Mouse (Mus musculus): ENCODE data around the gene Rab43. TPM values are rescaled to one million over a fixed set of nuclear protein-coding genes. Genes with fewer than 3 reads are reported as not detected.

Rab43 gene
- polyA plus RNA-seq, 1 experiment from 2014 or later: 4.1 TPM

- Histone ChIP-seq H3K9me3 (no peaks in the 10 kb centered on the region), H3K4me1 (peaks cover 15% of the 10 kb centered on the region), H3K4me3 (peak within 1 kb of the TSS; percentile 93), H3K27ac (replicated peaks) (peak within 1 kb of the TSS; percentile 94), H3K36me3 (replicated peaks) (peaks cover 54% of the 10 kb centered on the region), H3K27me3 (replicated peaks; ENCODE audit: low read depth, poor library complexity, severe bottlenecking) (no peaks in the 10 kb centered on the region)
- under 1% methylated on average over 46 of the region's 46 CpGs for WGBS
- DNase-seq (ENCODE audit: low spot score): peak; percentile 96
Observed at GRCm38 (mm10) chr6:87838551-87839197, 26.7 kb upstream of the Rab43 start, which contains the start of gene Isy1. Gene Isy1 (minus strand): TSS chr6:87838798.

- no peaks in the 10 kb centered on the region for H3K9me3 ChIP-seq
- DNase-seq (ENCODE audit: low spot score): no peak
- no peak within 1 kb of the TSS for H3K4me3 ChIP-seq
- H3K27me3 ChIP-seq (replicated peaks; ENCODE audit: low read depth, poor library complexity, severe bottlenecking): no peaks in the 10 kb centered on the region
- H3K4me1 ChIP-seq: peaks cover 15% of the 10 kb centered on the region
- no peak within 1 kb of the TSS for H3K27ac ChIP-seq (replicated peaks)
- H3K36me3 ChIP-seq (replicated peaks): peaks cover 53% of the 10 kb centered on the region
- 91% methylated on average over 7 of the region's 7 CpGs for WGBS
Observed at GRCm38 (mm10) chr6:87835695-87836094, 23.7 kb upstream of the Rab43 start, which contains the start of gene Gm45140. Gene Gm45140 (minus strand): TSS chr6:87835795.

GRCm38 (mm10) chr6:87820366-87820765 lies 8.4 kb upstream of the Rab43 start:
- Histone ChIP-seq H3K4me1 (no peaks in the 10 kb centered on the region), H3K27me3 (replicated peaks; ENCODE audit: low read depth, poor library complexity, severe bottlenecking) (no peaks in the 10 kb centered on the region), H3K9me3 (no peaks in the 10 kb centered on the region), H3K27ac (replicated peaks) (no peak overlapping the region), H3K4me3 (no peak overlapping the region), H3K36me3 (replicated peaks) (peaks cover 99% of the 10 kb centered on the region)
- DNase-seq (ENCODE audit: low spot score): no peak
- WGBS: 95% methylated on average over 2 of the region's 2 CpGs

- H3K4me3 ChIP-seq: no peak overlapping the region
- no peak for DNase-seq (ENCODE audit: low spot score)
Observed at GRCm38 (mm10) chr6:87814486-87814885, 2.5 kb upstream of the Rab43 start.

GRCm38 (mm10) chr6:87812656-87813055 lies 692 bp upstream of the Rab43 start:
- WGBS: 83% methylated on average over 1 of the region's 1 CpGs
- H3K9me3 ChIP-seq: no peaks in the 10 kb centered on the region
- DNase-seq (ENCODE audit: low spot score): no peak

More at GRCm38 (mm10) chr6:87814486-87814885, 2.5 kb upstream of the Rab43 start:
- Histone ChIP-seq H3K9me3 (no peaks in the 10 kb centered on the region), H3K4me1 (peaks cover 29% of the 10 kb centered on the region), H3K27me3 (replicated peaks; ENCODE audit: low read depth, poor library complexity, severe bottlenecking) (peaks cover 9% of the 10 kb centered on the region), H3K36me3 (replicated peaks) (peaks cover 61% of the 10 kb centered on the region), H3K27ac (replicated peaks) (no peak overlapping the region)
- WGBS: 94% methylated on average over 5 of the region's 5 CpGs

GRCm38 (mm10) chr6:87810713-87811669 lies 973 bp downstream of the Rab43 start:
- Histone ChIP-seq H3K4me3 (peak overlapping the region; percentile 78), H3K27ac (replicated peaks) (peak overlapping the region; percentile 81), H3K36me3 (replicated peaks) (peaks cover 26% of the 10 kb centered on the region), H3K27me3 (replicated peaks; ENCODE audit: low read depth, poor library complexity, severe bottlenecking) (peaks cover 11% of the 10 kb centered on the region), H3K9me3 (no peaks in the 10 kb centered on the region), H3K4me1 (peaks cover 33% of the 10 kb centered on the region)
- peak; percentile 60 for DNase-seq (ENCODE audit: low spot score)
- 1% methylated on average over 77 of the region's 77 CpGs for WGBS

More at GRCm38 (mm10) chr6:87812656-87813055, 692 bp upstream of the Rab43 start:
- no peak overlapping the region; the same call in 1 of the 2 replicates for H3K27ac ChIP-seq (replicated peaks)
- H3K4me3 ChIP-seq: peak overlapping the region; percentile 78
- peaks cover 29% of the 10 kb centered on the region for H3K4me1 ChIP-seq
- peaks cover 42% of the 10 kb centered on the region for H3K36me3 ChIP-seq (replicated peaks)
- peaks cover 11% of the 10 kb centered on the region for H3K27me3 ChIP-seq (replicated peaks; ENCODE audit: low read depth, poor library complexity, severe bottlenecking)

GRCm38 (mm10) chr6:87810311-87810710 lies 1.7 kb downstream of the Rab43 start:
- DNase-seq (ENCODE audit: low spot score): no peak
- H3K36me3 ChIP-seq (replicated peaks): peaks cover 22% of the 10 kb centered on the region
- H3K4me1 ChIP-seq: peaks cover 33% of the 10 kb centered on the region
- H3K9me3 ChIP-seq: no peaks in the 10 kb centered on the region
- 46% methylated on average over 6 of the region's 6 CpGs for WGBS
- peak overlapping the region; percentile 78 for H3K4me3 ChIP-seq
- no peak overlapping the region for H3K27ac ChIP-seq (replicated peaks)
- peaks cover 11% of the 10 kb centered on the region for H3K27me3 ChIP-seq (replicated peaks; ENCODE audit: low read depth, poor library complexity, severe bottlenecking)

GRCm38 (mm10) chr6:87809651-87810161 lies 2.3 kb downstream of the Rab43 start:
- no peak for DNase-seq (ENCODE audit: low spot score)
- H3K4me3 ChIP-seq: no peak overlapping the region
- WGBS: 91% methylated on average over 6 of the region's 6 CpGs

GRCm38 (mm10) chr6:87809144-87809543 lies 2.8 kb downstream of the Rab43 start:
- Histone ChIP-seq H3K27ac (replicated peaks) (no peak overlapping the region), H3K27me3 (replicated peaks; ENCODE audit: low read depth, poor library complexity, severe bottlenecking) (peaks cover 11% of the 10 kb centered on the region), H3K9me3 (no peaks in the 10 kb centered on the region), H3K4me3 (no peak overlapping the region), H3K4me1 (peaks cover 33% of the 10 kb centered on the region), H3K36me3 (replicated peaks) (peaks cover 12% of the 10 kb centered on the region)
- no peak for DNase-seq (ENCODE audit: low spot score)
- WGBS: 99% methylated on average over 2 of the region's 2 CpGs

More at GRCm38 (mm10) chr6:87809651-87810161, 2.3 kb downstream of the Rab43 start:
- Histone ChIP-seq H3K36me3 (replicated peaks) (peaks cover 16% of the 10 kb centered on the region), H3K9me3 (no peaks in the 10 kb centered on the region), H3K27ac (replicated peaks) (no peak overlapping the region), H3K27me3 (replicated peaks; ENCODE audit: low read depth, poor library complexity, severe bottlenecking) (peaks cover 11% of the 10 kb centered on the region), H3K4me1 (peaks cover 33% of the 10 kb centered on the region)

GRCm38 (mm10) chr6:87808521-87808920 lies 3.4 kb downstream of the Rab43 start:
- no peaks in the 10 kb centered on the region for H3K9me3 ChIP-seq
- H3K27me3 ChIP-seq (replicated peaks; ENCODE audit: low read depth, poor library complexity, severe bottlenecking): peaks cover 11% of the 10 kb centered on the region
- no peak overlapping the region for H3K4me3 ChIP-seq
- H3K36me3 ChIP-seq (replicated peaks): peaks cover 7% of the 10 kb centered on the region
- H3K4me1 ChIP-seq: peaks cover 33% of the 10 kb centered on the region
- WGBS: 78% methylated on average over 3 of the region's 3 CpGs
- H3K27ac ChIP-seq (replicated peaks): no peak overlapping the region
- DNase-seq (ENCODE audit: low spot score): no peak

- no peak overlapping the region for H3K27ac ChIP-seq (replicated peaks)
- H3K9me3 ChIP-seq: no peaks in the 10 kb centered on the region
- no peak for DNase-seq (ENCODE audit: low spot score)
- 86% methylated on average over 4 of the region's 4 CpGs for WGBS
- peaks cover 11% of the 10 kb centered on the region for H3K27me3 ChIP-seq (replicated peaks; ENCODE audit: low read depth, poor library complexity, severe bottlenecking)
- H3K4me3 ChIP-seq: no peak overlapping the region
- H3K4me1 ChIP-seq: peaks cover 33% of the 10 kb centered on the region
- 0 out of 2 replicates have a peak, but pooled peaks cover 6% of the 10 kb centered on the region for H3K36me3 ChIP-seq (replicated peaks)
Observed at GRCm38 (mm10) chr6:87807735-87808440, 4.1 kb downstream of the Rab43 start.

- no peaks in the 10 kb centered on the region for H3K9me3 ChIP-seq
- DNase-seq (ENCODE audit: low spot score): no peak
- no peak overlapping the region for H3K27ac ChIP-seq (replicated peaks)
- H3K36me3 ChIP-seq (replicated peaks): 0 out of 2 replicates have a peak, but pooled peaks cover 6% of the 10 kb centered on the region
- H3K4me3 ChIP-seq: no peak overlapping the region
- 49% methylated on average over 2 of the region's 2 CpGs for WGBS
- peaks cover 11% of the 10 kb centered on the region for H3K27me3 ChIP-seq (replicated peaks; ENCODE audit: low read depth, poor library complexity, severe bottlenecking)
- peaks cover 25% of the 10 kb centered on the region for H3K4me1 ChIP-seq
Observed at GRCm38 (mm10) chr6:87806857-87807256, 5.1 kb downstream of the Rab43 start.
